Mouse (Mus musculus) spleen, postnatal 10 days (tissue): ENCODE data around the gene Itgav.

ENCODE experiments used
- DNase-seq, 2 experiments: peaks; one replicate each; pipeline ENCODE4 v3.0.0; 2021 to 2022; ENCODE audit warnings: low spot score in 2 of 2

Gene Itgav

DNA sequence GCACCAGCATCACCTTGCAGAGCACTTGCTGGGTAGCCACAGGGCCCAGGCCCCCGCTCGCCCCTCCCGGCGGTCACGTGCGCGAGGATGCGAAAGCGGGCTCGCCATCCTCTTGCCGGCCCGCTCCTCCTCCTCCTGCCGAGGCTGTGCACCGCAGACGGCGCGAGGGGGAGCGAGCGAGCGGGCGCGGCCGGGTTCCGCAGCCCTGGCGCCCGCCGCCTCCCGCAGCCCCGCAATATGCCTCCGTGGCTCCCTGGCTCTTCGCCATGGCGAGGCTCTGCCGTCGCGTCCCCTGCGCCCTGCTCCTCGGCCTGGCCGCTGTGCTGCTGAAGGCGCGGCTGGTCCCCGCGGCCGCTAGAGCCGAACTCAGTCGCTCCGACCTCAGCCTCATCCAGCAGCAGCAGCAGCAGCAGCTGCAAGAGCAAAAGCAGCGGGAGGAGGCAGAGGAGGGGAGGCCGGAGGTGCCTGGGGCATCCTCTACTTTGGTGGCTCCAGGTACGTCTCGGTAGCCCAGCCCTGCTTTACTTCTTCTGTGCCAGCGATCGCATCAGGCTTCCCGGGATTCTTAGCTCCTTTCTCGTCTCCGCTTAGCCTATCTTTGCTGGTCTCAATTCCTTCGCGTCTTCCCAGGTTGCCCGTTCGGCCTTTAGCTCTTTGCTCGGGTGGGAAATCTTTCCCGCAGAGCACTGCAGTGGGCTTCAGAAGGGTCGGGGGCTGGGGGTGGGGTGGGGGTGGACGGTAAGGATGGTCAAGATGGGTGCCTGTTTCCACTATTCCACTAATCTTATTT is 88.5 kb downstream of the Itgav start, which contains the start of gene Fam171b:
TSS of gene Fam171b (plus strand) at position 154 of the 790 bp plus-strand sequence.
- DNase-seq, result peak; percentile 9 to 54

- DNase-seq, result no peak
Measured at GRCm38 (mm10) chr2:83813273-83813892, 89.2 kb downstream of the Itgav start.

- DNase-seq, result no peak
Measured at GRCm38 (mm10) chr2:83814009-83814408, 89.8 kb downstream of the Itgav start.

DNA sequence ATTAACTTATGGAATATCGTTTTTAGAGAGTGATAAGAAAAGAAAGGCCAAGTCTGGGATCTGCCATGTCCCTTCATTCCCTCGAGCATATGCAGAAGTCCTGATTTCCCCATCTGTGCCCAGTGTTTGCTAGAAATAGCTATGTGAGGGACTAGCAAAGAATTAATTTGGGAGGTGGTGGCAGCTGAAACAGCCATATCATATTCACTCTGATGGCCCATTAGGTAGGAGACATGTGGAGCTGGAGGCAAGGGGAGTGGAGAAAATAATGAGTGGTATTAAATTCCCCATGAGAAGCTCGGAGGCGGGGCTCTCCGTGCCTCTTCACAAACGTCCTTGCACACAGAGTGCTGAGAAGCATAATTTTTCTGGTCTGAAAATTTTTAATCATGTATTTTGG is 92.0 kb downstream of the Itgav start:
- no peak for DNase-seq

GRCm38 (mm10) chr2:83825161-83825560 is 101.0 kb downstream of the Itgav start:
- no peak for DNase-seq

DNA sequence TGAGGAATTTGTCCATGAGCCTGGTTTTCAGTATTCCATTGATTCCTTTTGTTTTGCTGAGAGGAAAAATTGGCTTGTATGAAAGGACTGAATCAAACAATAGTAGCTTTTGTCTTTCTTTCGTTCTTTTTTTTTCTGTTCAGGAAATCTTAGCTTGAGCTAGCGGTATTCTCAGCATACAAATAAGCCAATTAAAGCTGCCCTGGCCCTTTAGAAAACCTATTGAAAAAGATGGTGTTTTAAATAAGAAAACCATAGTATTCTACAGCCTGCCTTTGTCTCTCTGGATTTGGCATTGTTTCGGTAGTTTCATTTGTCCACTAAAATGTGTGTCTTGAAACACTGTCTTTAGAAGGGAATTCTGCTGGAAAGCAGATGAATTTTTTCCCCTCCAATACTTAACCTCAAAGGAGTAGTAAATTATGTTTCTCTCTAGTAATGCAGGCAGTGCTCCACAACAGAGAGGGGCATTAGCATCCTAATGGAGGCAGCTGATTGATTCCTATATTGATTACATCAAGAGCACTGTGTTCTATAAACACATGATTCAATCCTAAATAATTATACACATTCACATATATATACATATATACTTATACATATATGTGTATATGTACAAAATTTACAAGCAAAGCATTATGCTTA is 104.8 kb downstream of the Itgav start:
- no peak for DNase-seq

- DNase-seq, result no peak
Measured at GRCm38 (mm10) chr2:83832903-83833302, 108.7 kb downstream of the Itgav start.

- DNase-seq, result no peak
Measured at GRCm38 (mm10) chr2:83835313-83836070, 111.3 kb downstream of the Itgav start.

- no peak for DNase-seq
Measured at GRCm38 (mm10) chr2:83848495-83848894, 124.3 kb downstream of the Itgav start.

- DNase-seq, result no peak
Measured at GRCm38 (mm10) chr2:83853423-83853822, 129.2 kb downstream of the Itgav start.

DNA sequence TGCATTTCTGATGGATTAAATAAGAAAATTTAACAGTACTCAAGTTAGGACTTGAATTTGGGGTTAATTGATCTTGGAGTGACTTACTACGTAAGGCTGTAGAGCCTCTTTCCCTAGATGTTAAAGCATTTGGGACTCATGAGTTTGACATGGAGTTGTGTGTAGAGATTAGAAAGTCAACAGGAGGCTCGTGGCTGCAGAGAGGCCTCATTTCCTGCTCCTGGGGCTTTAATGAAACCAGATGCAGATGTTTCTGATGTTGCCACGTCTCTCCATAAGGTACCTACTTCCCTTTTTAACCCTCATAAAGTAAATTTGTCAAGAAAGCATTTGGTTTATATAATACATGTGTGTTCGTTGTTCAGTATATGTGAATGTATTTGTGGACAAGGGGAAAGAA is 132.0 kb downstream of the Itgav start:
- DNase-seq, result no peak
